Comparison of ENCODE assay signal across 12 mouse cellular contexts in the genomic region with DNA sequence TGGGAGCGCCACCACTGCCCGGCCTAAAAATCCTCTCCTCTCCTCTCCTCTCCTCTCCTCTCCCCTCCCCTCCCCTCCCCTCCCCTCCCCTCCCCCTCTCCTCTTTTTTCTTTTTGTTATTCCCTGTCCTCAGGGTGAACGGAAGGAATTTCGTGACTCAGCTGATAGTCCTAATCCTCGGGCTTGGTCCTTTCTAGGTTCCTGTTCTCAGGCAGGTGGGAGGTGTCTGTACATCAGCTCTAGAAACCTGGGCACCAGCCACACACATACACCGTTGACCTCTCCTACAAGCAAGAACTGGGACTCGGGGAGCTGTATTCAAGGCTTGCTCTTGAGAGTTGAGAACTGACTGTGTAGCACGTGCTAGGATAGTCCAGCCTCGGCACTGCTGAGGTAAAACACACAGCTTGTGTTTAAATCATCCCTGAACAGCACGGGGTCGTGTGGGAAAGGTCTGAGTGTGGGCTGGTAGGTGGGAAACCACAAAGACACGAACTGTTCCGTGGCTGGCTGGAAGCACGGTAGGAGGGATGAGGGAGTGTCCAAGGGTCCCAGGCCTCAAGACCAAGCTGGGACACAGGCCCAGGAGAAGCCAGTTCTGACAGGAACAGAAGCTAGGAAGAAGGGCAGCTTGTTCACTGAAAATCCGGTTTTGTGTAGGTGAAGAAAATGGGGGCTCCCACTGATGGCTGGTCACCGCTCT. TPM values are rescaled to one million over a fixed set of nuclear protein-coding genes. Genes with fewer than 3 reads are reported as not detected.
DNase-seq lines count a peak whose midpoint lies in the region; ATAC-seq and TF ChIP-seq lines count a peak whose summit lies in the region.
"Had no signal": no experiment of that assay in that cellular context is flagged by ENCODE, and none has a peak within 500 bp of the region (broad histone marks: within the 10 kb centered on the region; RNA-seq: fewer than 3 reads in every experiment).

No protein-coding gene starts in this region.

- no peak overlapping the region for H3K27ac ChIP-seq in liver, embryonic 11.5 days (ENCODE audit: low read depth, low read length)
- H3K27ac ChIP-seq in liver, postnatal 0 days (ENCODE audit: low read depth), result no peak overlapping the region
- H3K27ac ChIP-seq in embryonic facial prominence, embryonic 10.5 days (replicated peaks), result peak overlapping the region; percentile 80
- H3K27ac ChIP-seq in forebrain, embryonic 16.5 days (ENCODE audit: low read length), result peak overlapping the region; percentile 26
- peak overlapping the region; percentile 99 for H3K27ac ChIP-seq in midbrain, embryonic 13.5 days
- H3K27ac ChIP-seq: kidney, postnatal 0 days had no signal

- TF ChIP-seq CTCF in liver, postnatal 0 days (IDR thresholded peaks at IDR 0.05; ENCODE audit: low read depth), result no peak

- no peaks in the 10 kb centered on the region for H3K27me3 ChIP-seq in liver, embryonic 11.5 days (replicated peaks; ENCODE audit: control insufficient read depth, insufficient read depth, low read length)
- H3K27me3 ChIP-seq in liver, postnatal 0 days (ENCODE audit: insufficient read depth, low read length), result no peaks in the 10 kb centered on the region
- peaks cover 75% of the 10 kb centered on the region for H3K27me3 ChIP-seq in embryonic facial prominence, embryonic 10.5 days (replicated peaks; ENCODE audit: low read depth, poor library complexity, severe bottlenecking)
- H3K27me3 ChIP-seq in forebrain, embryonic 16.5 days (replicated peaks; ENCODE audit: control insufficient read depth, insufficient read depth, low read length), result no peaks in the 10 kb centered on the region
- no peaks in the 10 kb centered on the region for H3K27me3 ChIP-seq in midbrain, embryonic 13.5 days

- H3K9ac ChIP-seq in liver, embryonic 11.5 days (ENCODE audit: low read depth, low read length), result no peak overlapping the region; the same call in 1 of the 2 replicates
- no peak overlapping the region for H3K9ac ChIP-seq in liver, postnatal 0 days (replicated peaks)
- no peak overlapping the region for H3K9ac ChIP-seq in forebrain, embryonic 16.5 days (replicated peaks; ENCODE audit: low read depth, low read length)
- no peak overlapping the region for H3K9ac ChIP-seq in midbrain, embryonic 13.5 days (replicated peaks)

- no peaks in the 10 kb centered on the region for H3K36me3 ChIP-seq in liver, embryonic 11.5 days (ENCODE audit: control insufficient read depth, insufficient read depth, low read length)
- H3K36me3 ChIP-seq in liver, postnatal 0 days (replicated peaks; ENCODE audit: insufficient read depth, low read length), result no peaks in the 10 kb centered on the region
- H3K36me3 ChIP-seq in embryonic facial prominence, embryonic 10.5 days (replicated peaks), result no peaks in the 10 kb centered on the region
- H3K36me3 ChIP-seq in forebrain, embryonic 16.5 days (ENCODE audit: control insufficient read depth, insufficient read depth), result no peaks in the 10 kb centered on the region
- H3K36me3 ChIP-seq in midbrain, embryonic 13.5 days, result no peaks in the 10 kb centered on the region

- H3K4me3 ChIP-seq in liver, embryonic 11.5 days (ENCODE audit: low read depth, low read length), result no peak overlapping the region
- H3K4me3 ChIP-seq in liver, postnatal 0 days (ENCODE audit: low read depth, low read length), result no peak overlapping the region
- H3K4me3 ChIP-seq in embryonic facial prominence, embryonic 10.5 days, result no peak overlapping the region
- H3K4me3 ChIP-seq in forebrain, embryonic 16.5 days (replicated peaks; ENCODE audit: low read length), result no peak overlapping the region
- no peak overlapping the region for H3K4me3 ChIP-seq in midbrain, embryonic 13.5 days (replicated peaks)

- no peak for TF ChIP-seq EP300 in liver, postnatal 0 days (IDR thresholded peaks at IDR 0.05; ENCODE audit: low read depth)

- peak overlapping the region; percentile 26; the same call in 1 of the 2 replicates for H3K4me2 ChIP-seq in liver, embryonic 11.5 days
- no peak overlapping the region for H3K4me2 ChIP-seq in liver, postnatal 0 days (ENCODE audit: low read depth, low read length)
- H3K4me2 ChIP-seq in forebrain, embryonic 16.5 days (ENCODE audit: low read length), result no peak overlapping the region
- H3K4me2 ChIP-seq in midbrain, embryonic 13.5 days (replicated peaks), result no peak overlapping the region

- WGBS in liver, embryonic 11.5 days, result 48% methylated on average over 16 of the region's 16 CpGs
- 57% methylated on average over 16 of the region's 16 CpGs for WGBS in liver, postnatal 0 days (ENCODE audit: insufficient replicate concordance)
- WGBS in embryonic facial prominence, embryonic 10.5 days, result 58% methylated on average over 16 of the region's 16 CpGs
- 50% methylated on average over 16 of the region's 16 CpGs for WGBS in forebrain, embryonic 16.5 days
- 51% methylated on average over 16 of the region's 16 CpGs for WGBS in midbrain, embryonic 13.5 days

- no peak for ATAC-seq in liver, embryonic 11.5 days (replicated peaks; ENCODE audit: low FRiP score)
- ATAC-seq in liver, postnatal 0 days, result no peak
- ATAC-seq in forebrain, embryonic 16.5 days, result no peak
- no peak for ATAC-seq in midbrain, embryonic 13.5 days

- no peaks in the 10 kb centered on the region for H3K9me3 ChIP-seq in liver, embryonic 11.5 days (ENCODE audit: control insufficient read depth, low read length)
- no peaks in the 10 kb centered on the region for H3K9me3 ChIP-seq in liver, postnatal 0 days (ENCODE audit: low read length)
- H3K9me3 ChIP-seq in embryonic facial prominence, embryonic 10.5 days, result no peaks in the 10 kb centered on the region
- no peaks in the 10 kb centered on the region for H3K9me3 ChIP-seq in forebrain, embryonic 16.5 days (ENCODE audit: control insufficient read depth, low read length)
- H3K9me3 ChIP-seq in midbrain, embryonic 13.5 days, result no peaks in the 10 kb centered on the region

- peaks cover 91% of the 10 kb centered on the region for H3K4me1 ChIP-seq in liver, embryonic 11.5 days (replicated peaks; ENCODE audit: control insufficient read depth, insufficient read depth, low read length)
- peaks cover 69% of the 10 kb centered on the region for H3K4me1 ChIP-seq in liver, postnatal 0 days (ENCODE audit: insufficient read depth)
- H3K4me1 ChIP-seq in embryonic facial prominence, embryonic 10.5 days, result peaks cover 97% of the 10 kb centered on the region
- H3K4me1 ChIP-seq in forebrain, embryonic 16.5 days (replicated peaks; ENCODE audit: control insufficient read depth, insufficient read depth, low read length), result peaks cover 80% of the 10 kb centered on the region
- H3K4me1 ChIP-seq in midbrain, embryonic 13.5 days (replicated peaks), result peaks cover 85% of the 10 kb centered on the region

- no peak for DNase-seq in liver, embryonic 11.5 days (ENCODE audit: low spot score)
- no peak for DNase-seq in liver, postnatal 0 days
- no peak for DNase-seq in embryonic facial prominence, embryonic 10.5 days (ENCODE audit: low spot score)
- DNase-seq in cerebellum, adult 11-12 months, result no peak
- no peak for DNase-seq in cerebellum, adult 18-20 months
- DNase-seq: adrenal gland, postnatal 14 days; cerebellum, adult 2 months; gastrocnemius, postnatal 25 days; lung, postnatal 14 days had no signal

RNA-seq across cellular contexts. Expression of a gene that starts 58.0 kb away (rescaled TPM):
- polyA plus RNA-seq in liver, embryonic 11.5 days (2014; fragmentation: Nextera tagmentation; extraction: Ambion mirVana), result 125 and 127 TPM in 2 replicates
- polyA plus RNA-seq in liver, postnatal 0 days (2015; fragmentation: Nextera tagmentation; extraction: Ambion mirVana), result 18.6 and 20.3 TPM in 2 replicates
- 156 TPM in 2 replicates for polyA plus RNA-seq in embryonic facial prominence, embryonic 10.5 days (2016; fragmentation: Nextera tagmentation; extraction: Ambion mirVana)
- polyA plus RNA-seq in forebrain, embryonic 16.5 days (2015; fragmentation: Nextera tagmentation; extraction: Ambion mirVana), result 23.1 and 24.3 TPM in 2 replicates
- polyA plus RNA-seq in midbrain, embryonic 13.5 days (2015; fragmentation: Nextera tagmentation; extraction: Ambion mirVana), result 36.7 and 37.9 TPM in 2 replicates

Comparison
In these comparisons a context has a peak if more than half of its experiments do, and no peak if none do; other contexts are left out.
1. H3K27ac ChIP-seq: peak in embryonic facial prominence, embryonic 10.5 days (single experiment), forebrain, embryonic 16.5 days (single experiment) and midbrain, embryonic 13.5 days (single experiment); none in liver, embryonic 11.5 days (single experiment) and liver, postnatal 0 days (single experiment).